ENCODE assay signal across 9 mouse cellular contexts in the genomic region with DNA sequence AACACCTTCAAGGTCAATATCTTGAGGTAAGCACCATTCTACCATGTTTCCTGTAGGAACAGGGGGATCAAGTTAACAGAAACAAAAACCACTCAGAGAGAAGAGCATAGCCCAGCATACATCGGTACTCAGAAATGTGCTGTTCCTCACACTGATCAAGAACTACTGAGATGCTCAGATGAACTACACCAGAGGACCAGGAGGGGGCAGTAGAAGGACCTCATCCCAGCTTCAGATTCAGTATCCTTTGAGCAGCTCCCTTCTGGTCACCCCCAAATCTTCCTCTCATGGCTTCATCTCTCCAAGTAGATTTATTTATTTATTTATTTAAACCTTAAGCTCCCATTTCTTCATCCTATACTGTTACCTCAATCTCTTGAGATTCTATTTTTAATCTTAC. TPM values are rescaled to one million over a fixed set of nuclear protein-coding genes. Genes with fewer than 3 reads are reported as not detected.
DNase-seq lines count a peak whose midpoint lies in the region; ATAC-seq and TF ChIP-seq lines count a peak whose summit lies in the region.
"Had no signal": no experiment of that assay in that cellular context is flagged by ENCODE, and none has a peak within 500 bp of the region (broad histone marks: within the 10 kb centered on the region; RNA-seq: fewer than 3 reads in every experiment).

No protein-coding gene starts in this region.

- TF ChIP-seq CTCF in cortical plate, adult 2 months (IDR thresholded peaks at IDR 0.05; ENCODE audit: extremely low read depth, insufficient read depth, low read length), result peak; percentile 54

- H3K4me2 ChIP-seq in kidney, embryonic 15.5 days, result no peak overlapping the region
- no peak overlapping the region for H3K4me2 ChIP-seq in forebrain, embryonic 13.5 days

- ATAC-seq in kidney, embryonic 15.5 days (replicated peaks; ENCODE audit: low FRiP score), result peak; percentile 25; the same call in 1 of the 2 replicates
- no peak for ATAC-seq in forebrain, embryonic 13.5 days

- H3K36me3 ChIP-seq in kidney, embryonic 15.5 days, result peaks cover 5% of the 10 kb centered on the region; the same call in 1 of the 2 replicates
- peaks cover 23% of the 10 kb centered on the region for H3K36me3 ChIP-seq in forebrain, embryonic 13.5 days (ENCODE audit: poor library complexity, severe bottlenecking)

- WGBS in kidney, embryonic 15.5 days, result 39% methylated on average over 1 of the region's 1 CpGs
- WGBS in forebrain, embryonic 13.5 days, result 53% methylated on average over 1 of the region's 1 CpGs

- DNase-seq in heart, adult 8-10 months (ENCODE audit: low spot score), result peak; percentile 38
- no peak for DNase-seq in heart, postnatal 25 days (ENCODE audit: low spot score)
- peak; percentile 70 for DNase-seq in A20 (ENCODE audit: low read depth, low spot score)
- DNase-seq in Muller cell, postnatal 12 days (ENCODE audit: inconsistent ontology term), result peak; percentile 7
- peak; percentile 84 for DNase-seq in naive thymus-derived CD4-positive, alpha-beta T cell, adult 2 months (ENCODE audit: low read depth)

- no peak overlapping the region for H3K4me3 ChIP-seq in cortical plate, adult 2 months (ENCODE audit: insufficient read depth, low read length)
- H3K4me3 ChIP-seq in kidney, embryonic 15.5 days (replicated peaks), result no peak overlapping the region
- no peak overlapping the region for H3K4me3 ChIP-seq in forebrain, embryonic 13.5 days

- H3K27ac ChIP-seq in cortical plate, adult 2 months (ENCODE audit: insufficient read depth, low read length), result no peak overlapping the region
- H3K27ac ChIP-seq in kidney, embryonic 15.5 days, result no peak overlapping the region
- H3K27ac ChIP-seq in forebrain, embryonic 13.5 days, result no peak overlapping the region

- intact Hi-C loops in heart, postnatal 25 days (cut with DNase I), result no loop called here

- H3K4me1 ChIP-seq in cortical plate, adult 2 months (ENCODE audit: control insufficient read depth, insufficient read depth, low read length), result peaks cover 8% of the 10 kb centered on the region
- no peaks in the 10 kb centered on the region for H3K4me1 ChIP-seq in kidney, embryonic 15.5 days
- peaks cover 15% of the 10 kb centered on the region for H3K4me1 ChIP-seq in forebrain, embryonic 13.5 days

- H3K9ac ChIP-seq in kidney, embryonic 15.5 days, result no peak overlapping the region
- H3K9ac ChIP-seq in forebrain, embryonic 13.5 days, result no peak overlapping the region

- no peaks in the 10 kb centered on the region for H3K9me3 ChIP-seq in kidney, embryonic 15.5 days (replicated peaks)
- H3K9me3 ChIP-seq in forebrain, embryonic 13.5 days (replicated peaks), result no peaks in the 10 kb centered on the region

- TF ChIP-seq POLR2A in cortical plate, adult 2 months (IDR thresholded peaks at IDR 0.05; ENCODE audit: extremely low read depth, insufficient read depth, low read length), result no peak

- H3K27me3 ChIP-seq in kidney, embryonic 15.5 days, result no peaks in the 10 kb centered on the region
- no peaks in the 10 kb centered on the region for H3K27me3 ChIP-seq in forebrain, embryonic 13.5 days

RNA-seq across cellular contexts. Expression of a gene that starts 12.2 kb away (rescaled TPM):
- 1 to 10 TPM; 3.7 to 6.1 (median 5.0) TPM for total RNA-seq in heart, adult 8-10 months (2022)
- 1 to 10 TPM; 2.7 to 4.0 TPM for total RNA-seq in heart, postnatal 25 days (2021)
- 34.9 and 36.6 TPM in 2 replicates for polyA plus RNA-seq in cortical plate, adult 2 months (2012; rRNA removed)
- polyA plus RNA-seq in kidney, embryonic 15.5 days (2015; fragmentation: Nextera tagmentation; extraction: Ambion mirVana), result 10.7 and 14.8 TPM in 2 replicates
- polyA plus RNA-seq in forebrain, embryonic 13.5 days (2015; fragmentation: Nextera tagmentation; extraction: Ambion mirVana), result 32.1 and 39.5 TPM in 2 replicates

RNA-seq across cellular contexts. Expression of a gene that starts 15.1 kb away (rescaled TPM):
- total RNA-seq in heart, adult 8-10 months (2022), result not detected
- not detected for total RNA-seq in heart, postnatal 25 days (2021)
- polyA plus RNA-seq in cortical plate, adult 2 months (2012; rRNA removed), result 0.11 and 0.17 TPM in 2 replicates
- 0.06 TPM in 1 of 2 replicates, not detected in the other for polyA plus RNA-seq in kidney, embryonic 15.5 days (2015; fragmentation: Nextera tagmentation; extraction: Ambion mirVana)
- 0.08 and 0.10 TPM in 2 replicates for polyA plus RNA-seq in forebrain, embryonic 13.5 days (2015; fragmentation: Nextera tagmentation; extraction: Ambion mirVana)
- total RNA-seq: layer of hippocampus, postnatal 25 days had no signal

RNA-seq across cellular contexts. Expression of a gene that starts 47.4 kb away (rescaled TPM):
- 10 to 100 TPM; 29.8 to 43.8 (median 33.9) TPM for total RNA-seq in heart, adult 8-10 months (2022)
- 10 to 100 TPM; 33.0 to 33.8 TPM for total RNA-seq in heart, postnatal 25 days (2021)
- 40.4 and 41.9 TPM in 2 replicates for polyA plus RNA-seq in cortical plate, adult 2 months (2012; rRNA removed)
- polyA plus RNA-seq in kidney, embryonic 15.5 days (2015; fragmentation: Nextera tagmentation; extraction: Ambion mirVana), result 171 and 178 TPM in 2 replicates
- 184 and 193 TPM in 2 replicates for polyA plus RNA-seq in forebrain, embryonic 13.5 days (2015; fragmentation: Nextera tagmentation; extraction: Ambion mirVana)
